Mouse (Mus musculus) granulocyte monocyte progenitor cell, adult 5-6 weeks (primary cell): Measurements from ENCODE around the gene Tcte1. TPM values are rescaled to one million over a fixed set of nuclear protein-coding genes. Genes with fewer than 3 reads are reported as not detected.

Experiments used
- ATAC-seq: replicated peaks from 2 replicates; pipeline ENCODE4 v1.8.0; 2016; ENCODE audit warnings: mild to moderate bottlenecking, moderate TSS enrichment, inconsistent platforms; ENCODE audit not compliant: poor library complexity, severe bottlenecking
- total RNA-seq, 2 experiments: library from RNA; stranded (forward) in 1 of 2; stranded (reverse) in 1 of 2; fragments of 200-712, 200-1000 nt in 1 of 2; fragments of >200 nt in 1 of 2; fragmentation: Nextera tagmentation in 1 of 2; gene quantifications; 2 replicates each; pipeline ENCODE4 v1.2.3; 2014 to 2017

Tcte1 gene
- total RNA-seq, 2 experiments from 2014 or later = not detected

DNA sequence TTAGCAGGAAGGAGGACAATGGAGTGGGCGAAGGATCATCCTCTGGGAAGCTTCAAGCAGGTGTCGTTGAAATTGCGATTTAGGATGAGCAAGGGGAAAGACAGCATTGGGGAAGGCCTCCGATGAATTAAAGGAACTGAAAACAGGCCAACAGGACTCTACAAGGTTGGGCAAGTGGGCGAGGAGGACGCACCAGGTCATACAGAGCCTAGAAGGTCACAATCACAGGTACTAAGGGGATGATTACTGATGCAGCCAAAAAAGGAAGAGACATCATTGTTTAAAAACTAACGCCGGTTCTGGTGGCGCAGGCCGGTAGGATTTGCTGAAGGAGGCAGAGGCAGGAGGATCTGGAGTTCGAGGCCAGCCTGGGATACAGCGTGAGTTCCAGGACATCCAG is 40.0 kb downstream of the Tcte1 start:
- ATAC-seq = no peak

DNA sequence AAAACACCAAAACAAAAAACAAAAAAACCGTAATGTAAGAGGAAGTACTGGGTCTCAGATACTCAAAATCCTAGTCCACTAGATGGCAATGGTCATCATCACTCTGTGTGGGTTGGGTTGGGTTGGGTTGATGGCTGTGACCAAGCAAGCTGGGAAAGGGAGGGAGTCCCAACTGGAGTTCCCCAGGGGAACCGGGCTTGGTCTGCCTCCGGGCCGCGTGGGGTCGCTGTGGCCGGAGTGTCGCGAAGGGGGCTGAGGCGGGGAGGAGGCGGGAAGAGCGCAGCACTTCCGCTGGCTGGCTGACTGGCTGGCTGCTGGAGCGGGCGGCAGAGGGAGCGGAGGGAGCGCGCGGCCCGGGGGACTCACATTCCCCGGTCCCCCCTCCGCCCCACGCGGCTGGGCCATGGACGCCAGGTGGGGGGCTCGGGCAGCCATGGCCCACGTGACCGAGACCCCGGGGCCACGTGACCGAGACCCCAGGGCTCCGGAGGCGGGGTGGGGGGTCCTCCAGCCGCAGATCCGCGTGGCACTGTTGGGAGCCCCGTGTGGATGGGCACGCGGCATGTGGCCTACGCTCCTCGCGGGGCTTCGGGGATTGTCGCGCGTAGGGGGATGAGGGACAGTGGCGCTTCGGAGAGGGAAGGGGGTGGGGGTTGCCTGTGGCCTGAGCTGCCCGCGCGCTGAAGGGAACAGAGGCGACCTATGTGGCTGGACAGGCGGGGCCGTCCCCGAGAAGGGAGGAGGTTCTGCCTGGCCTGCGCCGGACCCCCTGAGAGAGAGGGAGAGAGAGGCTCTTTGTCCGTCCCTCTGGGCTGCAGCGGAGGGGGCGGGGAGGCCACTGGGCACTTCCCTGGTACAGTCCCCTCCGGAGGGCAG is 40.7 kb downstream of the Tcte1 start, which contains the start of gene Slc35b2:
Slc35b2 (plus strand) TSS at position 220 of the 876 bp plus-strand sequence.
- ATAC-seq = peak; percentile 73

DNA sequence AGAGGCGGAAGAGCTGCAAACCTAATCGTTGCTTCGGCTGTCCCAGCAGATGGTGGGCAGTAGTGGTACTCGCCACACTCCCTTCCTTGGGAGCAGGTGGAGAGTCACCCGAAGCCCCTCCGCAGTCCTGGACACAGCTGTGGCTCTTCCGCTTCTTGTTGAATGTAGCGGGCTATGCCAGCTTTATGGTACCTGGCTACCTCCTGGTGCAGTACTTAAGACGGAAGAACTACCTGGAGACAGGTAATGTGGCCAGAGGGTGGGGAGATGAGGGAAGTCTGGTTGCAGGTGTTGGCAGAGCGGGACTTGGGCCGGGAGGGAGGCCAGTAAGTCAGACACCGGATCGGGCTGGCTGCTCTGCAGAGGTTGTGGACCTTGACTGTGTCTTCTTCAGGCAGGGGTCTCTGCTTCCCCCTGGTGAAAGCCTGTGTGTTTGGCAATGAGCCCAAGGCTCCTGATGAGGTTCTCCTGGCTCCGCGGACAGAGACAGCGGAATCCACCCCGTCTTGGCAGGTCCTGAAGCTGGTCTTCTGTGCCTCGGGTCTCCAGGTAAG is 41.4 kb downstream of the Tcte1 start:
- ATAC-seq = no peak

DNA sequence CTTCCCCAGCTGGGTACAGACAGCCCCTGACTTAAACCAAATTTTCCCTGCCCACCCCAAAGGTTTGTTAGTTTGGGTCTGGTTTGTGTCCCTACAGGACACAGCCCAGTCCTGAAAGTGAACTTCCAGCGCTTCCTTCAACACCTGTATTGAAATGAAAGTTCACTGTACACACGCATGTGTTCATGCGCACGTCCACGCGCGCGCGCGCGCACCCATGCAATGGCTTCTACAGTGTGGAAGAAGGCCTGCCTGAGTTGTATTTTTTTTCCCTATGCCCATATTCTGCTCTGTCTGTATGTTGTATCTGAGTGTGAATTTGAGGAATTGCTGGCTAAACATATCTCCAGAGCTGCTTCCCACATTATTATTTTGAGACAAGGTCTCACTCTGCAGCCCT is 41.9 kb downstream of the Tcte1 start:
- ATAC-seq = no peak

DNA sequence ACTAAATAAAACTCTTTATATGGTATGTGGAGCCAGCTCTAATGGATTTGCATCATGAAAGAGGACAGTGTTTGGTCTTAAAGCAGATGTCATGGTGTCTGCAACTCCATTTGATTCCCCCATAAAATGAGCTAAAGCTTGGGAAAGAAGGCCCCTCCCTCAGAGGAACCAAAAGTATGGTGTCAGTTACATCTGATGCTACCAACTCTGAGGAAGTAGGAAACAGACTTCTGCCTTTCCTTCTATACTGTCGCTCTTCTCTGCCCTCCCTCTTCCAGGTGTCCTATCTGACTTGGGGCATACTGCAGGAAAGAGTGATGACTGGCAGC is 42.8 kb downstream of the Tcte1 start:
- peak; percentile 4; the same call in 1 of the 2 replicates for ATAC-seq

DNA sequence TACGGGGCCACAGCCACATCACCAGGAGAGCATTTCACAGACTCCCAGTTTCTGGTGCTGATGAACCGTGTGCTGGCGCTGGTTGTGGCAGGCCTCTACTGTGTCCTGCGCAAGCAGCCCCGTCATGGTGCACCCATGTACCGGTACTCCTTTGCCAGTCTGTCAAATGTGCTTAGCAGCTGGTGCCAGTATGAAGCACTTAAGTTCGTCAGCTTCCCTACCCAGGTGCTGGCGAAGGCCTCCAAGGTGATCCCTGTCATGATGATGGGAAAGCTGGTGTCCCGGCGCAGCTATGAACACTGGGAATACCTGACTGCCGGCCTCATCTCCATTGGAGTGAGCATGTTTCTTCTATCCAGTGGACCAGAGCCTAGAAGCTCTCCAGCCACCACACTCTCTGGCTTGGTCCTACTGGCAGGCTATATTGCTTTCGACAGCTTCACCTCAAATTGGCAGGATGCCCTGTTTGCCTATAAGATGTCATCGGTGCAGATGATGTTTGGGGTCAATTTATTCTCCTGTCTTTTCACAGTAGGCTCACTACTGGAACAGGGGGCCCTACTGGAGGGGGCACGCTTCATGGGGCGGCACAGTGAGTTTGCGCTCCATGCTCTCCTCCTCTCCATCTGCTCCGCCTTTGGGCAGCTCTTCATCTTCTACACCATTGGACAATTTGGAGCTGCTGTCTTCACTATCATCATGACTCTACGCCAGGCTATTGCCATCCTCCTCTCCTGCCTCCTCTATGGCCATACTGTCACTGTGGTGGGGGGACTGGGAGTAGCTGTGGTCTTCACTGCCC is 43.3 kb downstream of the Tcte1 start:
- no peak for ATAC-seq

DNA sequence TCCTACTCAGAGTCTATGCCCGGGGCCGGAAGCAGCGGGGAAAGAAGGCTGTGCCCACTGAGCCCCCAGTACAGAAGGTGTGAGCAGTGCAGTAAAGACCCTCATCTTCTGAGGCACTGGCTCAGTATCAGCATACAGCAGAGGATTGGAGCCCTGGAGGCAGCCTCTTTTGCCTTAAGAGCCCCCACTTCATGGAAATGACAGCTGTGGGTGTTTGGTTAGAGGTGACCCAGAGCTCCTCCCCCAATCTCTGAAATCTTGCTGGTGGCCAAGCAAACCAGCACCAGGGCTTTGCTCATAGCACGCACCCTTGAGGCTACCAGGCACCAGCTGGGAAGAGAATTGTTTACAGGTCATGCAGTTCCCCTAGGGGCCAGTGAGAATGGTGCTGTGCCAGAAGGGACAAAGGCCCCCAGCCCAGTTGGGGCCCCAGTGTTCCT is 43.9 kb downstream of the Tcte1 start:
- ATAC-seq = no peak

DNA sequence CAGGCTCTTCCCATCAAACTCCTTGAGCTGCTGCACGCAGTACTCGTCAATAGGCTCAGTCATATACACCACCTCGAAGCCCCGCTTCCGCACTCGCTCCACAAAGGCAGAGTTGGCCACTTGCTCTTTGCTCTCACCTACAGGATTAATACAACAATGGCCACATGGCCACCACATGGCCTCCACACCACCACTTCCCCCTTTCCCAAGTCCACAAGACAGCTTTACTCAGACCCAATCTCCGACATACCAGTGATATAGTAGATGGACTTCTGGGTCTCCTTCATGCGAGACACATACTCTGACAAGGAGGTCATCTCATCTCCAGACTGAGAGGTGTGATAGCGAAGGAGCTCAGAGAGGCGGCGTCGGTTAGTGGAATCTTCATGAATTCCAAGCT is 45.8 kb downstream of the Tcte1 start:
- ATAC-seq = no peak

DNA sequence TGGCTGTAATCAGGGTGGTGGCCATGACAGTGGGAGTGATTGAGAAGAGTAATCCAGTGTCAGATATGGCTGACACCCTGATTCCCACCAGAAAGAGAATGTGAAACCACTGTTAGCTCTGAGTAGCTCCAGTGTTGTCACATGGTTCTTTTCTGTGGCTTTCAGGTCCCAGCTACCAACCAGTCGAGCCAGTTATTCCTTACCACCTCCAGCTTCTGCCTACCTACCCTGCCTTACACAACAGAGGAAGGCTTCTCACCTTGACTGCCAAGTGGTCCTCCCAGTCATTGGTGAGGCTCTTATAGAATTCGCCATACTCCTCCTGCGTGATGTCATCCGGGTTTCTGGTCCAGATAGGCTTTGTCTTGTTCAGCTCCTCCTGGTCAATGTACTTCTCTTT is 46.8 kb downstream of the Tcte1 start:
- ATAC-seq = no peak

DNA sequence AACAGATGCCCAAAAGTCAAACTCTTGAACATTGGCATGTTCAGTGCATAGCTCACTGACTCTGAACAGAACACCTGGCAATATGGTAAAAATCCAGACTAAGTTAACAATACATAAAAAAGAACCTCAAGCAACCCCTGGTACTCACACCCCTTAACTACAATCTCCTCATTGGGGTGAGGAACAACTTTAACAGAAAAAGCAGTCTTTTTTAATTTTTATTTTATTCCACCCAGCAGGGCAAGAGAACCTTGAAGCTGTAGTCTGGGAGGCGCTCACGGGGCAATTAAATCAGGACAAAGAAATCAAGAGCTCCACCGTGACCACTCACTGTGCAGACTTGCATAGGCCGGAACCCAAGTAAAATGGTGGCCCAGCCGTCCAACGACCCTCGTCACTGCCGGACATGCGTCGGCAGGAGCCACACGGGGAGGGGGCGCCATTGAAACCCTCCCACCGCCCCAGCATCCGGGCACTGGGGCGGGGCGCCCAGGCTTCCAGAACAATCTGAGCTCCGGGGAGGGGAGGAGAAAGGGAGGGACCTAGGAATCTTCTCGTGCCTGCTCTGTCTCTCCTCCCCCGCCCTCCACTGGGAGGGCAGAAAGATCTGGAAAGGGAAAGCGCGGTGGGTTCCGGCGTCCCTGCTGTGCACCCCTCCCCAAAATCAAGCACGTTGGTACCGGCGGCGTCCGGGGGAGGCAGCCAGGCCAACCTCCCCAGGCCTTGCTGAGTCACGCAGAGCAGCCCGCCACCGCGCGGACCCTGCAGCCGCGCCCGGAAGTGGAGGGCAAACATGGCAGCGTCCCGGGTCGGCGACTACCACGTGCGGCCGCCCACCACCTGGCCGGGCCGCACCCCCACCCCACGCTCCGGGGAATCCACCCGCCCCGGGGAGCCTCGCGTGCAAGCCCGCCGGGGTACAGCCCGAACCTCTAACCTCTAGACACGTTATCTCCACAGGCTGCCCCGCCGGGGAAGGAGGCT is 49.2 kb downstream of the Tcte1 start:
- peak; percentile 38 for ATAC-seq

DNA sequence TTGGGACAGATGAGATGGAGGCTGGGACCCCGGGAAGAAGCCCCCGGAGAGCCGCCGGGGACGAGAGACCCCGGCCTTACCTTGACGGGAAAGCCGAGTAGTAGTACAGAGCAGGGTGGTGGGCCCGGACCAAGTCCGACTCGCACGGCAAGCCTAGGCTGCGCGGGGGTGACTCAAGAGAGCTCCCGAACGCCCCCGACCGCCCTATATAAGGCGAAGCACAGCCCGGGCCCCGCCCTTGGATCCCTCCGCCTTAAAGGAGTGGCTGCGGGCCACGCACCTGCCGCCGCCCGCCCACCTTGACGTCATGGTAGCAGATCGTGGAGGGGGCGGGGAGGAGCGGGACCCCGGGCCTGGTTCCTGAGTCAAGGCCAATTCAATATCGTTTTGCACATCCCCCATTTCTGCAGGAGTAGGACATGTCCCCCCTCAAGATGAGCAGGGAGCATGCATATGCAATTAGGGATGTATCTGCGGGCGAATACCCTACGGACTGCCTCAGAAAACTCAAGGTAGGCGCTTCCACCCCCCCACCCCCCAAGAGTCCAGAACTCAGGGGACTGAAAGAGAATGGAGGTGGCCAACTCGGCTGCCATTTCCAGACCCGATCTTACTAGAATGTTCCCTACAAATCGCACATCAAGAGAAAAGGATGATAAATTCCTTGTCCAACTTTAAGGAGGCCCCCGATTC is 50.0 kb downstream of the Tcte1 start, which contains the start of gene Hsp90ab1:
Hsp90ab1 (minus strand) TSS at position 185 of the 693 bp plus-strand sequence.
- peak; percentile 64 for ATAC-seq

DNA sequence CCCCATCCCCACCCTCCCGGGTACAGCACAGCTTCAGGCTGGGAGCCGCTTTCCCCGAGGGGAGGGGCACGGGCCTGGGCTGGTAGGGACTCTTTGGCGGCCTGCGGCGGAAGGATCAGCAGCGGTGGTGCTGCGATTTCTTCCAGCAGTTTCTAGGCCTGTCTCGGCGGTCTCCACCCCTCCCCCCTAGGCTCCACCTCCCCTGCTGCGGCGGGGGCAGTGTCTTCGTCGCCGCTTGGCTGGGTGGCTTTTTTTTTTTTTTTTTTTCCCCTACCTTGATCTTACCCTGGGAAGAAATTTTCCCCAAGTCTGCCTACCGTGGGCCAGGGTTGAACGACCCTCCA is 50.5 kb downstream of the Tcte1 start:
- ATAC-seq = peak; percentile 41

DNA sequence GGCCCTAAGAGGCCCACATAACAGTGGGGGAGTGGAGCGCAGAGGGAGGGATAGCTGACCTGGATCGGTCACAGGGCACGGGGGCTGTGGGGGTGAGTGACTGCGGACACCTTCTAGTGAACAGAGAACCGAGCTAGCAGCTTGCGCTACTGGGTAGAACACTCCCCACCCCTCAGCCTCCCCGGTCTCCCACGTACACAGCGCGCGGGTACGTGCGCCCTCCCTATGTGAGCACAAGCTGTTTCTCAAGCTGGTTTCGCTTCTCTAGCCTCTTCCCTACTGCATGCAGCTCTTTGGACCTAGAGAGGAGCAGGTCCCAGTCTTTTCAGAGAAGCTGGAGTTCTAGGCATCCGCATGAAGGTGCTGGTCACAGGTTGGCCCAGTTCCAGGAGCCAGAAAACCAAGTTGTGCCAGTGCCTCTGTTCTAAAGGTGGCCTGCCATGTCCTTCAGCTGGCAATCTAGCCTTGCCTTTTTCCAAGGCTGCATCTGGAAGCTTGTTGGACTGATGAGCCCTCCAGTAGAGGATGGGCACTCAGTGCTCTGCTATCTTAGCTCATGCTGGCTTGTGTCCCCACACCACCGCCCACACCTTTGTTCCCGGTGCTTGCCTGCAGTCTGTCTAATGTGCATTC is 51.0 kb downstream of the Tcte1 start:
- ATAC-seq = peak; percentile 45

DNA sequence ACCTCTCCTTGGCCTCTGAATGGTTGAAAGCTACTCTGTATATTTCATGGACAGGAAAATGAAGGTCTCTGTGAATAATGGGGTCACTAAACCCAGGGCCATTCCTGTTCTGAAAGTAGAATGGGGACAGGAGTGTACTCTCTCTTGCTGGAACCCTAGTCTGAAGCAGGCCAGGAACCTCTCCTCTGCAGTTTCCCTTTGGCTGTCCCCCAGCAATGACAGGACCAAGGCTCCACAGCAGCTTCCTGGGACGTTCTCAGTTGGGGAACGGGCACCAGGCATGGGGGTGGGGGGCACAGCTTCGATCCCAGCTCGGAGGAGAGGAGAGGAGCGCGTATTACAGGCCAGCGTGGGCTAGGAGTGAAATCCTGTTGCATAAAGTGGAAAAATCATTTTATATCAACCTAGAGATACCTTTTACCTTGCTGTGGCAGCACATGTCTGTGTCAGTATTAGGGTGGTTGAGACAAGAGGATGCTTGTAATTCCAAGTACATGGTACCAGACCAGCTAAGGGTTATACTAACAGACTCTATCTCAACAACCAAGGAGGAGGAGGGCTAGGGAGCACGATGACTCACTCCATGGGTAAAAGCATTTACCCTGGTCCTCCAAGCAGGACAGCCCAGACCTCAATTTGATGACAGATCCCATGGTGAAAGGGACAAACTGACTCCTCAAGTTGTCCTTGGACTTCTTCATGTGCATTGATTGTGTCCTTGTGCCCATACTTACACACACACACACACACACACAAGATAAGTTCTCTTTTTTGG is 52.1 kb downstream of the Tcte1 start:
- ATAC-seq = no peak

DNA sequence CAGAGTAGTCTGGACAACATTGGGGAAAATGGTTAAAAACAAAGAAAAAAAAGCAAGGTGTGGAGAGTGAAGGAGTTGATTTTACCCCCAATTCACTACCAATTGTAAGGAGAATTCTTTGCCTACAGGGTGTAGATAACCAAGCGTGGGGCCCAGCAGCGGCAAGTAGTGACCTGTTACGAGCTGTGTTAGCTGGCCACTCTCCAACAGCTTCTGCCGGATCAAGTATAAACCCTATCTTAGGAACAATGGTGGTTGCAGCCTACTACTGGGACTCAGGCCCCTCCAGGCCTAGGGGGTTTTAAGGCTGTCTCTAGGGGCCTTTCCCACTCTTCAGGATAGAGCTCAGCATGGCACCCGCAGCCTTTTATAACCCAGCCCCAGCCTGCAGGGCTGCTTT is 55.0 kb downstream of the Tcte1 start:
- no peak for ATAC-seq

DNA sequence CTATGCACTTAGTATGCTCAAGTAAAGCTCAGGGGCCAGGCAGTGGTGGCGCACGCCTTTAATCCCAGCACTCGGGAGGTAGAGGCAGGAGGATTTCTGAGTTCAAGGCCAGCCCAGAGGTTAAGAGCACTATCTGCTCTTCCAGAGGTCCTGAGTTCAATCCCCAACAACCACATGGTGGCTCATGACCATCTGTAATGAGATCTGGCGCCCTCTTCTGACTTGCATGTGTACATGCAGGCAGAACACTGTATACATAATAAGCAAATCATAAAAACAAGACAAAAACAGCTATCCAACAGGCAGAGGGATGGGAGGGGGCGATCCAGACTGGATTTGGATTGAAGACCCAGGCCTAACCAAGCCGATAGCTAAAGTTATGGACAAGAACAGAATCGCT is 55.6 kb downstream of the Tcte1 start:
- no peak for ATAC-seq

DNA sequence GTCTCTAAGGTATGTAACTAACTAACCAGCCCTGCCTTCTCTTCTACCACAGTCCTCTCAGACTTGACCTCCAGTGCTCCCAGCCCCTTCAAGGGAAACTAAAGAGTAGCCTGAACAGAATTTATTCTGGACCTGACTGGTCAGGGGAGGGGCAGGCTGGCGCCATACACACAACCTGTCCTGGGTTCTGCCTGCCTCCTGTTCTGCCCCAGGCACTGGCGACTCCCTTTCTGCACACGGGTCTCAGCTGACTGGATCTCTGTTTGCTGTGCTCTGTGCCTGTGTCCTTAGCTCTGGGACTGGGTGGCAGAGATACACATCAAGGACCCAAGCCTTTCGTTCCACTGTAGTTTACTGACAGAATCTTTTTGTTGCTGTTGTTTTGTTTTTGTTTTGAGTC is 56.3 kb downstream of the Tcte1 start:
- no peak for ATAC-seq

DNA sequence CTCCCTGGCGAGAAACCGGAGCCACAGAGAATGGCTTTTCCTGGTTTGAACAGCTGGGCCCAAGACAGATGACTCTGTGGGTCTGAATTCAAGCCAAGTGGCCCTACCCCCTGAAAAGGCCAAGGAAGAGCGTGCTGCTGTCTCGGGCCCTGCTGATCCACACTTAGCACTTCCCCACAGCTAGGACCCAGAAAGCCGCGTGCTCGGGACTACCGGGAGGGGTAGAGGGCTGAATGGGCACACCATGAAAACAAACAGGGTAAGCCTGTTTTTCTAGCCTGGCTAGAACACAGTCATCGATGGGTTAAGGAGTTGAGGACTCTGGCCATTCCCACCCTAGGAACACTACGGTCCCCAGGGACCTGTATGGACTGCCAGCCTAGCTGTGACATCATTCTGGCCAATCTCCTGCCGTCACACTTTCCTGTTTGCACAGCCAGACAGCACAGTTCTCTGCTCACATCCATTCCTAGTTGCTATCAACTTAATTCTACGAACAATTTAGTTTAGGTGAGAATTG is 57.8 kb downstream of the Tcte1 start:
- no peak for ATAC-seq
